Mouse (Mus musculus): ENCODE results near the gene Vmn1r68.

Vmn1r68 gene

GRCm38 (mm10) chr7:10558385-10558784, at the start of gene Vmn1r68:
Vmn1r68 (minus strand) TSS chr7:10558485.
- DNase-seq = no peak

DNA sequence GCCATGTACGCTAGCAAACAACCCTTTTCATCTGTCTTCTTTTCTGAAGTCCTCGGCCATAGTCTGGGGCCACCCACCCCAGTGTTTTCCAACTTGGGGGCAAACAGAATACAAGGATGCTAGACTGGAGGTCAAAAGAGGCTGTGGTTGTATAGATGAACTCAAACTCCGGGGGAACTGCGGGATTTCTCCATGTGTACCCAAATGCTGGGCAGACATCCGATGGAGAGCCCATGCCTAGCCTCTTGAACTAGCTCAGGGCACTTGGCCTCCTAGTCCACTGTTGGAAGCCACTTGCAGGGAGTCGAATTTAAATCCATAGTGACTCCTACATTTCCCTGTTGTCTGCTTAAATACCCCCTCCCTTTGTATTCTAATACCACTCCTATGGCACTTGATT, 62.7 kb downstream of the Vmn1r68 start:
- no peak for DNase-seq

DNA sequence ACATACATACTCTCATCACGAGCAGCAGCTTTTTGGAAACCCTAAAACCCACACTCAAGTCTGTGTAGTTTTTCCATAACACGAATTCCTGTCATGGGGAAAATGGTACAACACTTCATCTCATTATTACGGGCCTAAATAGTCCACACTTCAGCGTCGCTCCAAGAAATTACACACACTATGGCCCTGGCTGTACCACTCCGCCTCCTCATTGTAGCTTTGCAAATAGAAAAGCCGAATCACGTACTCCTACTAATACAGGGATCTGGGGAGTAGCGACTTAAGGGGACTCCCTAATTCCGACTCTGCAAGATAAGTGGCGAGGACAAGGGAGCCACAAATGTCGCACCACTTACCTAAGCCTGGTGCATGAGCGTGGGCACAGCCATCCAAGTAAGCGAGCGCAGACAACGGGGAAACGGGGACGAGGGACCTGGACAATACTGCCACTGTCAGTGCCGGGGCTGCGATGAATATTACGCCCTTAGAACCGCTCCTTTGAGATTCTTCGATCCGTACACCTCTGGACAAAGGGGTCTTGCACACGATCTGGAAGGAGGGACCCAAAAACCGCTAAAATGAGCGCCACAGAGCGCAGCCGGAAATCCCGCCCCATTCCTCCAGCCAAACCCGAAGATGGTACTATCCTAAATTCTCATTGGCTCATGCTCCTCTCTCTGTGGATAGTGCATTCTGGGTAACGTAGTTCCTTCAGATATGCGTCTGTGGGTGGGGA, 63.3 kb downstream of the Vmn1r68 start, which contains the start of gene Zik1:
Zik1 (minus strand) TSS at position 609 of the 736 bp plus-strand sequence.
- DNase-seq = peak; percentile 73 to 83

GRCm38 (mm10) chr7:10480588-10481233, 77.6 kb downstream of the Vmn1r68 start:
- peak; percentile 7 to 25 for DNase-seq

- no peak for DNase-seq
These were observed 78.5 kb downstream of the Vmn1r68 start for GRCm38 (mm10) chr7:10479813-10480212.

DNA sequence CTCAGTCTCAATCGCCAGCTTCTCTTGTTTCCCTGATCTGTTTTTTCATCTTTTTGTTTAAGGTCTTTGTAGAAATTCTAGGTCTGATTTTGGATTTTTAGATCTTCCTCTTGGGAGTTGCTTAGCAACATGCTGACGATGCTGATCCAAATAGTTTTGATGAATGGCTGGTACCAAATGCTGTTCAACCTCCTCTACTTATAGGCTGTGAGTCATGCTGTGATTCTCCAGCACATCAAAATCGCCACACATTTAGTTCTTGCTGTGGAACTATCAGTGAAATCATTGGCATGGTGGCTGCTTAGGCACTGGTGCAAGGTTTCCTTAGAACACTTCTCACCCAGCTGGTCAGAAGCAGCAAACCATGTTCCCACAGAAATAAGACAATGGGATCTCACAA, 100.1 kb downstream of the Vmn1r68 start:
- DNase-seq = no peak

All from kidney, postnatal 4 days (tissue).